Mouse (Mus musculus) spleen, adult 2 months (tissue): ENCODE data around the gene Fuom. TPM values are rescaled to one million over a fixed set of nuclear protein-coding genes. Genes with fewer than 3 reads are reported as not detected.
"Not testable (repeated sequence)": the region's sequence is repeated elsewhere in the genome, so short reads cannot be mapped to it uniquely, and the experiment has no call there.

Experiments used
- DNase-seq, 2 experiments: peaks; one replicate each; pipeline versions ENCODE4 v3.0.0 to v3.0.0-alpha.2; 2012 to 2021; ENCODE audit warnings: low spot score in 2 of 2, low read depth in 1 of 2
- H3K27ac ChIP-seq: fragments of 200-500 bp; 2 replicates; pipeline ENCODE4 v1.5.1; 2012; ENCODE audit warnings: low read length, inconsistent platforms; ENCODE audit not compliant: insufficient read depth
- H3K27me3 ChIP-seq: fragments of 200-500 bp; 2 replicates; pipeline ENCODE4 v1.6.1; 2012; ENCODE audit warnings: mild to moderate bottlenecking, moderate library complexity, low read length, inconsistent platforms; ENCODE audit not compliant: control insufficient read depth, insufficient read depth
- H3K36me3 ChIP-seq: fragments of 200-500 bp; 2 replicates; pipeline ENCODE4 v1.6.1; 2012; ENCODE audit warnings: mild to moderate bottlenecking, low read length, inconsistent platforms; ENCODE audit not compliant: control insufficient read depth, insufficient read depth
- H3K4me1 ChIP-seq: fragments of 200-500 bp; 2 replicates; pipeline ENCODE4 v1.6.1; 2011; ENCODE audit warnings: inconsistent platforms; ENCODE audit not compliant: control insufficient read depth, insufficient read depth, insufficient read length
- H3K4me3 ChIP-seq: fragments of 200-500 bp; 2 replicates; pipeline ENCODE4 v1.5.1; 2011; ENCODE audit warnings: mild to moderate bottlenecking, inconsistent platforms; ENCODE audit not compliant: insufficient read depth, insufficient read length; ENCODE audit errors: extremely low read depth
- CTCF ChIP-seq: fragments of 200-500 bp; IDR thresholded peaks from 2 replicates; pipeline ENCODE4 v1.5.1; 2011; ENCODE audit warnings: mild to moderate bottlenecking, inconsistent platforms; ENCODE audit not compliant: insufficient read depth, insufficient read length, insufficient replicate concordance; ENCODE audit errors: extremely low read depth
- POLR2A ChIP-seq: fragments of 200-500 bp; IDR thresholded peaks from 2 replicates; pipeline ENCODE4 v1.6.1; 2011; ENCODE audit warnings: low read depth, low read length, inconsistent platforms
- WGBS: fragments of 180-500 bp; shearing (Covaris S2); methylation state at CpG from one replicate; pipeline ENCODE4 v1.1.7; 2018; 5-methylcytosine and 5-hydroxymethylcytosine counted together
- polyA plus RNA-seq: library from polyadenylated mRNA; depleted of rRNA; stranded (reverse); fragments of >200 nt; gene quantifications from 2 replicates; pipeline ENCODE4 v1.2.3, GENCODE M21; 2012; rRNA removed

Fuom gene
- polyA plus RNA-seq, result 9.4 and 10.9 TPM in 2 replicates

GRCm38 (mm10) chr7:140101993-140102860 is at the start of gene Fuom:
Fuom (minus strand) TSS chr7:140102441.
- WGBS, result 10% methylated on average over 30 of the region's 30 CpGs
- Histone ChIP-seq H3K4me1 (peaks cover 3% of the 10 kb centered on the region; the same call in 1 of the 2 replicates), H3K27me3 (no peaks in the 10 kb centered on the region), H3K4me3 (peak within 1 kb of the TSS; percentile 51), H3K27ac (no peak within 1 kb of the TSS), H3K36me3 (peaks cover 2% of the 10 kb centered on the region; the same call in 1 of the 2 replicates)
- DNase-seq, result peak in 1 of 2 experiments; percentile 70
- no peak for TF ChIP-seq CTCF
- no peak for TF ChIP-seq POLR2A

GRCm38 (mm10) chr7:140144550-140144949 is 42.3 kb upstream of the Fuom start:
- TF ChIP-seq POLR2A (no peak), CTCF (no peak)
- Histone ChIP-seq H3K27ac (no peak overlapping the region), H3K27me3 (no peaks in the 10 kb centered on the region), H3K36me3 (peaks cover 14% of the 10 kb centered on the region), H3K4me3 (no peak overlapping the region), H3K4me1 (no peaks in the 10 kb centered on the region)
- DNase-seq, result no peak
- 97% methylated on average over 4 of the region's 4 CpGs for WGBS

- no peak overlapping the region for H3K27ac ChIP-seq
- TF ChIP-seq CTCF, result peak; percentile 79; the same call in 1 of the 2 replicates
- TF ChIP-seq POLR2A, result no peak
- DNase-seq, result peak; percentile 60 to 71
Observed at GRCm38 (mm10) chr7:140141350-140141749, 39.1 kb upstream of the Fuom start.

GRCm38 (mm10) chr7:140138021-140138310 is 35.7 kb upstream of the Fuom start:
- no peak; the same call in 1 of the 2 replicates for TF ChIP-seq POLR2A
- TF ChIP-seq CTCF, result no peak
- Histone ChIP-seq H3K27me3 (no peaks in the 10 kb centered on the region), H3K4me3 (peak overlapping the region; percentile 98), H3K27ac (peak overlapping the region; percentile 93), H3K36me3 (no peaks in the 10 kb centered on the region), H3K4me1 (no peaks in the 10 kb centered on the region)
- no peak for DNase-seq
- under 1% methylated on average over 8 of the region's 8 CpGs for WGBS

More at GRCm38 (mm10) chr7:140141350-140141749, 39.1 kb upstream of the Fuom start:
- Histone ChIP-seq H3K36me3 (peaks cover 3% of the 10 kb centered on the region), H3K4me3 (no peak overlapping the region), H3K27me3 (no peaks in the 10 kb centered on the region), H3K4me1 (no peaks in the 10 kb centered on the region)
- WGBS, result 5% methylated on average over 14 of the region's 14 CpGs

- no peaks in the 10 kb centered on the region for H3K4me1 ChIP-seq
- peak within 1 kb of the TSS; percentile 98 for H3K4me3 ChIP-seq
- TF ChIP-seq CTCF (no peak), POLR2A (peak; percentile 58)
- peak; percentile 88 for DNase-seq
- no peaks in the 10 kb centered on the region for H3K36me3 ChIP-seq
- WGBS, result 3% methylated on average over 39 of the region's 39 CpGs
- H3K27me3 ChIP-seq, result no peaks in the 10 kb centered on the region
- H3K27ac ChIP-seq, result peak within 1 kb of the TSS; percentile 93
Observed at GRCm38 (mm10) chr7:140137135-140138020, 35.1 kb upstream of the Fuom start, which contains the start of gene Mtg1. Mtg1 (plus strand) TSS chr7:140137564.

- no peak for DNase-seq
- Histone ChIP-seq H3K36me3 (no peaks in the 10 kb centered on the region), H3K27ac (no peak overlapping the region), H3K4me1 (no peaks in the 10 kb centered on the region), H3K4me3 (no peak overlapping the region), H3K27me3 (no peaks in the 10 kb centered on the region)
- TF ChIP-seq CTCF, result no peak
- 88% methylated on average over 5 of the region's 5 CpGs for WGBS
Observed at GRCm38 (mm10) chr7:140135106-140135770, 33.0 kb upstream of the Fuom start.

- WGBS, result 35% methylated on average over 7 of the region's 7 CpGs
- H3K27ac ChIP-seq, DNase-seq, H3K4me1 ChIP-seq, H3K36me3 ChIP-seq, H3K27me3 ChIP-seq, H3K4me3 ChIP-seq: not testable (repeated sequence)
Observed at GRCm38 (mm10) chr7:140134033-140134432, 31.8 kb upstream of the Fuom start.

GRCm38 (mm10) chr7:140132184-140132583 is 29.9 kb upstream of the Fuom start:
- H3K4me1 ChIP-seq, DNase-seq: not testable (repeated sequence)

More at GRCm38 (mm10) chr7:140132184-140132583, 29.9 kb upstream of the Fuom start:
- not testable (repeated sequence) for H3K4me3 ChIP-seq, H3K27ac ChIP-seq, H3K27me3 ChIP-seq, H3K36me3 ChIP-seq
- 45% methylated on average over 7 of the region's 7 CpGs for WGBS
